Mouse (Mus musculus) B cell, adult 62 days (primary cell): Measurements from ENCODE around the gene Gm13288. TPM values are rescaled to one million over a fixed set of nuclear protein-coding genes. Genes with fewer than 3 reads are reported as not detected.

Experiments
- total RNA-seq: library from RNA; stranded (reverse); gene quantifications from 4 replicates; pipeline ENCODE4 v1.2.4, GENCODE M21; 2023

Gene Gm13288
- not detected in 4 replicates for total RNA-seq

DNA sequence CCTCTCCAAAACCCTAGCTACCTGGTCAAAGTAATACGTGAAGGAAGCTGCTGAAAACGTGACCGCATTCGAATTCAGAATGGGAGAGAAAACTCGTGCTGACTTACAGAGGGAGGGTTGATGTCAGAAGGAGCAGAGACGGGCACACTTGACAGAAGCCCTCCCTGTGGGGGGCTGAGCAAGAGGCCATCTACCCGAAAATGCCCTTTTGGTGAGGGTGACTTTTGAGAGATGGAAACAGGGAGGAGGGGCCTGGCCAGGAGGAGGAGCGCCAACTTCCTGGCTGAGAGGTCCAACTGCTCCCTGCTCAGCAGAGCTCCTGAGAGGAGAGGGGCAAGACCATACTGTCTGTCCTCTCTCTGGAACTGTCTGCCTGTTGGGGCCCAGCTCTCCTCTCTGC lies at the start of gene Gm13288:
TSS of gene Gm13288 (plus strand) at position 301 of the 400 bp plus-strand sequence.

DNA sequence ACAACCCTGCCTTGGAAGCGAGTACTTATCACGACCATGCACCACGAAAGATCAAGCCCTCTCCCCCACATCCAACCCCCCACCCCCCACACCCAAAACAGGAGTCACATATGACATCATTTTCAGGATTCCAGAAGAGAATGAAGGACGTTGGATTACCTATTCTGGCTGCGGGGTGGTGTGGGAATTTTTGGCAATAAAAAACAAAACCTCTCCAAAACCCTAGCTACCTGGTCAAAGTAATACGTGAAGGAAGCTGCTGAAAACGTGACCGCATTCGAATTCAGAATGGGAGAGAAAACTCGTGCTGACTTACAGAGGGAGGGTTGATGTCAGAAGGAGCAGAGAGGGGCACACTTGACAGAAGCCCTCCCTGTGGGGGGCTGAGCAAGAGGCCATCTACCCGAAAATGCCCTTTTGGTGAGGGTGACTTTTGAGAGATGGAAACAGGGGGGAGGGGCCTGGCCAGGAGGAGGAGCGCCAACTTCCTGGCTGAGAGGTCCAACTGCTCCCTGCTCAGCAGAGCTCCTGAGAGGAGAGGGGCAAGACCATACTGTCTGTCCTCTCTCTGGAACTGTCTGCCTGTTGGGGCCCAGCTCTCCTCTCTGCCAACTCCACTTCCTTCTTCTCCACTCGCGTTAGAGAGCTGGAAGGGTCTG lies 45.6 kb upstream of the Gm13288 start, which contains the start of gene Gm13283:
TSS of gene Gm13283 (plus strand) at position 510 of the 659 bp plus-strand sequence.

DNA sequence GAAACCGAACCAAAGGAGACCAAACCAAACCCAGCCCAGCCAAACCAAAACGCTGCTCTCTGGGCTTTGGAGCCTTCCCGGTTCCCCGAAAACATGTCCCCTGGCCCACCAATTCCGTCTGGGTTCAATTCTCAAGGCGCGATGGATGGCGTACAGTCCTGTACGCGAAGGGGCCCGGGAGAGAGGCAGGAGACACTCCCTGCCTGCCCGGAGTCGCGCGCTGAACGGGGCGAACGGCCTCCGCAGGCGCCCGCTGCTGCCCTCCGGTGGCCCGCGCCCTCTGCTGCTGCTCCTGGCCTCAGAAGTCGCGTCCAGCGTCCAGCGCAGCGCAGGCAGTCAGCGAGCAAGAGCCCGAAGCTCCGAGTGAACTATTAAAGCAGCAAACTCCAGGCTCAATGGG lies 31.8 kb upstream of the Gm13288 start, which contains the start of gene Gm13290:
TSS of gene Gm13290 (plus strand) at position 301 of the 400 bp plus-strand sequence.

DNA sequence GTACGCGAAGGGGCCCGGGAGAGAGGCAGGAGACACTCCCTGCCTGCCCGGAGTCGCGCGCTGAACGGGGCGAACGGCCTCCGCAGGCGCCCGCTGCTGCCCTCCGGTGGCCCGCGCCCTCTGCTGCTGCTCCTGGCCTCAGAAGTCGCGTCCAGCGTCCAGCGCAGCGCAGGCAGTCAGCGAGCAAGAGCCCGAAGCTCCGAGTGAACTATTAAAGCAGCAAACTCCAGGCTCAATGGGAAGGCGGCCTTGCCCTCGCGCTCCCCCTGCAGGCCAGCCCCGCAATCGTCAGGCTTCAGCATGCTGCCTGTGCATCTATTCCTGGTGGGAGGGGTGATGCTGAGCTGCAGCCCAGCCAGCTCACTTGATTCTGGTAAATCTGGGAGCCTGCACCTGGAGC lies 28.7 kb upstream of the Gm13288 start, which contains the start of gene Gm13289:
TSS of gene Gm13289 (plus strand) at position 301 of the 400 bp plus-strand sequence.

DNA sequence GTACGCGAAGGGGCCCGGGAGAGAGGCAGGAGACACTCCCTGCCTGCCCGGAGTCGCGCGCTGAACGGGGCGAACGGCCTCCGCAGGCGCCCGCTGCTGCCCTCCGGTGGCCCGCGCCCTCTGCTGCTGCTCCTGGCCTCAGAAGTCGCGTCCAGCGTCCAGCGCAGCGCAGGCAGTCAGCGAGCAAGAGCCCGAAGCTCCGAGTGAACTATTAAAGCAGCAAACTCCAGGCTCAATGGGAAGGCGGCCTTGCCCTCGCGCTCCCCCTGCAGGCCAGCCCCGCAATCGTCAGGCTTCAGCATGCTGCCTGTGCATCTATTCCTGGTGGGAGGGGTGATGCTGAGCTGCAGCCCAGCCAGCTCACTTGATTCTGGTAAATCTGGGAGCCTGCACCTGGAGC lies 25.8 kb upstream of the Gm13288 start, which contains the start of gene Gm13272:
TSS of gene Gm13272 (plus strand) at position 301 of the 400 bp plus-strand sequence.

DNA sequence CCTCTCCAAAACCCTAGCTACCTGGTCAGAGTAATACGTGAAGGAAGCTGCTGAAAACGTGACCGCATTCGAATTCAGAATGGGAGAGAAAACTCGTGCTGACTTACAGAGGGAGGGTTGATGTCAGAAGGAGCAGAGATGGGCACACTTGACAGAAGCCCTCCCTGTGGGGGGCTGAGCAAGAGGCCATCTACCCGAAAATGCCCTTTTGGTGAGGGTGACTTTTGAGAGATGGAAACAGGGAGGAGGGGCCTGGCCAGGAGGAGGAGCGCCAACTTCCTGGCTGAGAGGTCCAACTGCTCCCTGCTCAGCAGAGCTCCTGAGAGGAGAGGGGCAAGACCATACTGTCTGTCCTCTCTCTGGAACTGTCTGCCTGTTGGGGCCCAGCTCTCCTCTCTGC lies 23.5 kb upstream of the Gm13288 start, which contains the start of gene Ifnz:
TSS of gene Ifnz (plus strand) at position 301 of the 400 bp plus-strand sequence.

DNA sequence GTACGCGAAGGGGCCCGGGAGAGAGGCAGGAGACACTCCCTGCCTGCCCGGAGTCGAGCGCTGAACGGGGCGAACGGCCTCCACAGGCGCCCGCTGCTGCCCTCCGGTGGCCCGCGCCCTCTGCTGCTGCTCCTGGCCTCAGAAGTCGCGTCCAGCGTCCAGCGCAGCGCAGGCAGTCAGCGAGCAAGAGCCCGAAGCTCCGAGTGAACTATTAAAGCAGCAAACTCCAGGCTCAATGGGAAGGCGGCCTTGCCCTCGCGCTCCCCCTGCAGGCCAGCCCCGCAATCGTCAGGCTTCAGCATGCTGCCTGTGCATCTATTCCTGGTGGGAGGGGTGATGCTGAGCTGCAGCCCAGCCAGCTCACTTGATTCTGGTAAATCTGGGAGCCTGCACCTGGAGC lies 19.9 kb upstream of the Gm13288 start, which contains the start of gene Gm13276:
TSS of gene Gm13276 (plus strand) at position 301 of the 400 bp plus-strand sequence.

DNA sequence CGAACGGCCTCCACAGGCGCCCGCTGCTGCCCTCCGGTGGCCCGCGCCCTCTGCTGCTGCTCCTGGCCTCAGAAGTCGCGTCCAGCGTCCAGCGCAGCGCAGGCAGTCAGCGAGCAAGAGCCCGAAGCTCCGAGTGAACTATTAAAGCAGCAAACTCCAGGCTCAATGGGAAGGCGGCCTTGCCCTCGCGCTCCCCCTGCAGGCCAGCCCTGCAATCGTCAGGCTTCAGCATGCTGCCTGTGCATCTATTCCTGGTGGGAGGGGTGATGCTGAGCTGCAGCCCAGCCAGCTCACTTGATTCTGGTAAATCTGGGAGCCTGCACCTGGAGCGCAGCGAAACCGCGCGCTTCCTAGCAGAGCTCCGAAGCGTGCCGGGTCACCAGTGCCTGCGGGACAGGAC lies 16.9 kb upstream of the Gm13288 start, which contains the start of gene Gm13277:
TSS of gene Gm13277 (plus strand) at position 231 of the 400 bp plus-strand sequence.

DNA sequence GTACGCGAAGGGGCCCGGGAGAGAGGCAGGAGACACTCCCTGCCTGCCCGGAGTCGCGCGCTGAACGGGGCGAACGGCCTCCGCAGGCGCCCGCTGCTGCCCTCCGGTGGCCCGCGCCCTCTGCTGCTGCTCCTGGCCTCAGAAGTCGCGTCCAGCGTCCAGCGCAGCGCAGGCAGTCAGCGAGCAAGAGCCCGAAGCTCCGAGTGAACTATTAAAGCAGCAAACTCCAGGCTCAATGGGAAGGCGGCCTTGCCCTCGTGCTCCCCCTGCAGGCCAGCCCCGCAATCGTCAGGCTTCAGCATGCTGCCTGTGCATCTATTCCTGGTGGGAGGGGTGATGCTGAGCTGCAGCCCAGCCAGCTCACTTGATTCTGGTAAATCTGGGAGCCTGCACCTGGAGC lies 14.1 kb upstream of the Gm13288 start, which contains the start of gene Gm13278:
TSS of gene Gm13278 (plus strand) at position 301 of the 400 bp plus-strand sequence.

DNA sequence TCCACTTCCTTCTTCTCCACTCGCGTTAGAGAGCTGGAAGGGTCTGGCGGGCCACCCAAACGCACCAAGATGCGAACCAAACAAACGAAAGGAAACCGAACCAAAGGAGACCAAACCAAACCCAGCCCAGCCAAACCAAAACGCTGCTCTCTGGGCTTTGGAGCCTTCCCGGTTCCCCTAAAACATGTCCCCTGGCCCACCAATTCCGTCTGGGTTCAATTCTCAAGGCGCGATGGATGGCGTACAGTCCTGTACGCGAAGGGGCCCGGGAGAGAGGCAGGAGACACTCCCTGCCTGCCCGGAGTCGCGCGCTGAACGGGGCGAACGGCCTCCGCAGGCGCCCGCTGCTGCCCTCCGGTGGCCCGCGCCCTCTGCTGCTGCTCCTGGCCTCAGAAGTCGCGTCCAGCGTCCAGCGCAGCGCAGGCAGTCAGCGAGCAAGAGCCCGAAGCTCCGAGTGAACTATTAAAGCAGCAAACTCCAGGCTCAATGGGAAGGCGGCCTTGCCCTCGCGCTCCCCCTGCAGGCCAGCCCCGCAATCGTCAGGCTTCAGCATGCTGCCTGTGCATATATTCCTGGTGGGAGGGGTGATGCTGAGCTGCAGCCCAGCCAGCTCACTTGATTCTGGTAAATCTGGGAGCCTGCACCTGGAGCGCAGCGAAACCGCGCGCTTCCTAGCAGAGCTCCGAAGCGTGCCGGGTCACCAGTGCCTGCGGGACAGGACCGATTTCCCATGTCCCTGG lies 11.2 kb upstream of the Gm13288 start, which contains the start of gene Gm13275:
TSS of gene Gm13275 (plus strand) at position 552 of the 740 bp plus-strand sequence.

DNA sequence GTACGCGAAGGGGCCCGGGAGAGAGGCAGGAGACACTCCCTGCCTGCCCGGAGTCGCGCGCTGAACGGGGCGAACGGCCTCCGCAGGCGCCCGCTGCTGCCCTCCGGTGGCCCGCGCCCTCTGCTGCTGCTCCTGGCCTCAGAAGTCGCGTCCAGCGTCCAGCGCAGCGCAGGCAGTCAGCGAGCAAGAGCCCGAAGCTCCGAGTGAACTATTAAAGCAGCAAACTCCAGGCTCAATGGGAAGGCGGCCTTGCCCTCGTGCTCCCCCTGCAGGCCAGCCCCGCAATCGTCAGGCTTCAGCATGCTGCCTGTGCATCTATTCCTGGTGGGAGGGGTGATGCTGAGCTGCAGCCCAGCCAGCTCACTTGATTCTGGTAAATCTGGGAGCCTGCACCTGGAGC lies 8.2 kb upstream of the Gm13288 start, which contains the start of gene Gm13279:
TSS of gene Gm13279 (plus strand) at position 301 of the 400 bp plus-strand sequence.

DNA sequence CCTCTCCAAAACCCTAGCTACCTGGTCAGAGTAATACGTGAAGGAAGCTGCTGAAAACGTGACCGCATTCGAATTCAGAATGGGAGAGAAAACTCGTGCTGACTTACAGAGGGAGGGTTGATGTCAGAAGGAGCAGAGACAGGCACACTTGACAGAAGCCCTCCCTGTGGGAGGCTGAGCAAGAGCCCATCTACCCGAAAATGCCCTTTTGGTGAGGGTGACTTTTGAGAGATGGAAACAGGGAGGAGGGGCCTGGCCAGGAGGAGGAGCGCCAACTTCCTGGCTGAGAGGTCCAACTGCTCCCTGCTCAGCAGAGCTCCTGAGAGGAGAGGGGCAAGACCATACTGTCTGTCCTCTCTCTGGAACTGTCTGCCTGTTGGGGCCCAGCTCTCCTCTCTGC lies 6.0 kb upstream of the Gm13288 start, which contains the start of gene Gm13285:
TSS of gene Gm13285 (plus strand) at position 301 of the 400 bp plus-strand sequence.

DNA sequence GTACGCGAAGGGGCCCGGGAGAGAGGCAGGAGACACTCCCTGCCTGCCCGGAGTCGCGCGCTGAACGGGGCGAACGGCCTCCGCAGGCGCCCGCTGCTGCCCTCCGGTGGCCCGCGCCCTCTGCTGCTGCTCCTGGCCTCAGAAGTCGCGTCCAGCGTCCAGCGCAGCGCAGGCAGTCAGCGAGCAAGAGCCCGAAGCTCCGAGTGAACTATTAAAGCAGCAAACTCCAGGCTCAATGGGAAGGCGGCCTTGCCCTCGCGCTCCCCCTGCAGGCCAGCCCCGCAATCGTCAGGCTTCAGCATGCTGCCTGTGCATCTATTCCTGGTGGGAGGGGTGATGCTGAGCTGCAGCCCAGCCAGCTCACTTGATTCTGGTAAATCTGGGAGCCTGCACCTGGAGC lies 2.4 kb upstream of the Gm13288 start, which contains the start of gene Gm13287:
TSS of gene Gm13287 (plus strand) at position 301 of the 400 bp plus-strand sequence.

DNA sequence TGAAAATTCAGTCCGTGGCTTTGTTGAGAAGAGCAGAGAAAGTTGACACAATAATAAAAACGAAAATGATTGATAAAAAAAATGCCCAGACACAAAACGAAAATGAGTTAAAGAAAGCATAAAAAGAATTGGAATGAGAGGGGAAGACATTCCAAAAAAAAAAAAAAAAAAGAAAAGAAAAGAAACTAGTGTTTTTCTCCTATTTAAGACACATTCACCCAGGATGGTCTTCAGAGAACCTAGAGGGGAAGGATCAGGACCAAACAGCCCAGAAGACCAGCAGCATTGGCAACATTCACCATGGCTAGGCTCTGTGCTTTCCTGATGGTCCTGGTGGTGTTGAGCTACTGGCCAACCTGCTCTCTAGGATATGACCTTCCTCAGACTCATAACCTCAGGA lies 10.6 kb downstream of the Gm13288 start, which contains the start of gene Ifna7:
TSS of gene Ifna7 (plus strand) at position 301 of the 400 bp plus-strand sequence.

DNA sequence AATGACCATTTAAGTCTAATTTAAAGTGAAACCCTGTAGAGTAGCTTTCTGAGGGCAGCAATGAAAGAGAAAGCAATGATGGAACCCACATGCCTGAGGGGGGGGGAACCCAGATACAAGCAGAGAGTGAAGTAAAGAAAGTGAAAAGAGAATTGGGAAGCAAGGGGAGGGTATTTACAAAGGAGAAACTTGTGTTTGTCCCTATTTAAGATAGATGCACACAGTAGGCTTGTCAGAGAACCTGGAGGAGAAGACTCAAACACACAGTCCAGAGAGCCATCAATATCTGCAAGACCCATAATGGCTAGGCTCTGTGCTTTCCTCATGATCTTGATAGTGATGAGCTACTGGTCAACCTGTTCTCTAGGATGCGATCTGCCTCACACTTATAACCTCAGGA lies 14.3 kb downstream of the Gm13288 start, which contains the start of gene Ifna11:
TSS of gene Ifna11 (plus strand) at position 301 of the 400 bp plus-strand sequence.

DNA sequence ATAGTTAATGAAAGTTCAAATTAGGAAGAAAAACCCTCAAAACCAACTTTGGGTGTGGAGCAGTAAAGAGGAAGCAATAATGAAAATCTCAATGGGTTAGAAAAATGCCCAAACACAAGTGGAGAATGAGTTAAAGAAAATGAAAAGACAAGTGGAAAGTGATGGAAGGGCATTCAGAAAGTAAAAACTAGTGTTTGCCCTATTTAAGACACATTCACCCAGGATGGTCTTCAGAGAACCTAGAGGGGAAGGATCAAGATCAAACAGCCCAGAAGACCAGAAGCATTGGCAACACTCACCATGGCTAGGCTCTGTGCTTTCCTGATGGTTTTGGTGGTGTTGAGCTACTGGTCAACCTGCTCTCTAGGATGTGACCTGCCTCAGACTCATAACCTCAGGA lies 21.8 kb downstream of the Gm13288 start, which contains the start of gene Ifna6:
TSS of gene Ifna6 (plus strand) at position 301 of the 400 bp plus-strand sequence.

DNA sequence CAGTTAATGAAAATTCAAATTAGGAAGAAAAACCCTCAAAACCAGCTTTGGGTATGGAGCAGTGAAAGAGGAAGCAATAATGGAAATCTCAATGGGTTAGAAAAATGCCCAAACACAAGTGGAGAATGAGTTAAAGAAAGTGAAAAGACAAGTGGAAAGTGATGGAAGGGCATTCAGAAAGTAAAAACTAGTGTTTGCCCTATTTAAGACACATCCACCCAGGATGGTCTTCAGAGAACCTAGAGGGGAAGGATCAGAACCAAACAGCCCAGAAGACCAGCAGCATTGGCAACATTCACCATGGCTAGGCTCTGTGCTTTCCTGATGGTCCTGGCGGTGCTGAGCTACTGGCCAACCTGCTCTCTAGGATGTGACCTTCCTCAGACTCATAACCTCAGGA lies 29.9 kb downstream of the Gm13288 start, which contains the start of gene Ifna5:
TSS of gene Ifna5 (plus strand) at position 301 of the 400 bp plus-strand sequence.

DNA sequence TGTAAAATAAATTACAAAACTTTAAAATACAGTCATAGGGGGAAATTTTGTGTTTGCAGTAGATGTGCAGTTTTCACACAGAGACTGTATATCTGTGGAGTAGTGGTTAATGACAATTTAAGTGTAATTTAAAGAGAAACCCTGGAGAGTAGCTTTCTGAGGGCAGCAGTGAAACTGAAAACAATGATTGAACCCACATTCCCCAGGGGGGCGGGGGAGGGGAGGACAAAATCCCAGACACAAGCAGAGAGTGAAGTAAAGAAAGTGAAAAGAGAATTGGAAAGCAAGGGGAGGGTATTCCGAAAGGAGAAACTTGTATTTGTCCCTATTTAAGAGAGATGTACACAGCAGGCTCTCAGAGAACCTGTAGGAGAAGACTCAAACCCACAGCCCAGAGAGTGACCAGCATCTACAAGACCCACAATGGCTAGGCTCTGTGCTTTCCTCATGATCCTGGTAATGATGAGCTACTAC lies 36.1 kb downstream of the Gm13288 start, which contains the start of gene Ifna4:
TSS of gene Ifna4 (plus strand) at position 424 of the 474 bp plus-strand sequence.

DNA sequence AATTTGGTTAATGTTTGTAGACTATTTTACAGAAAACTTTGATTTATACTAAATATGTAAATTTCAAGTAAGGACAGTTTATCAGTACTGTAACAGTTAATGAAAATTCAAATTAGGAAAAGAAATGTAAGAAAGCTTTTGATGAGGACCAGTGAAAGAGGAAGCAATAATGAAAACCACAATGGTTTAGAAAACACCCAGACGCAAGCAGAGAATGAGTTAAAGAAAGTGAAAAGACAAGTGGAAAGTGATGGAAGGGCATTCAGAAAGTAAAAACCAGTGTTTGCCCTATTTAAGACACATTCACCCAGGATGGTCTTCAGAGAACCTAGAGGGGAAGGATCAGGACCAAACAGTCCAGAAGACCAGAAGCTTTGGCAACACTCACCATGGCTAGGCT lies 44.4 kb downstream of the Gm13288 start, which contains the start of gene Ifna1:
TSS of gene Ifna1 (plus strand) at position 390 of the 400 bp plus-strand sequence.

